Mouse (Mus musculus): ENCODE data around the gene Ldah.

GRCm38 (mm10) chr12:8260297-8260696 is 52.4 kb downstream of the Ldah start:
- no peak for TF ChIP-seq CTCF (IDR thresholded peaks at IDR 0.05)
- TF ChIP-seq POLR2A (IDR thresholded peaks at IDR 0.05; ENCODE audit: insufficient read depth, low read depth, low read length) = no peak

All from heart, adult 2 months (tissue).